Mouse (Mus musculus) urinary bladder, postnatal 14 days (tissue): Measurements from ENCODE around the gene Krt33a.

Experiments
- DNase-seq: peaks from one replicate; pipeline ENCODE4 v3.0.0; 2021; ENCODE audit warnings: low spot score

Krt33a gene

GRCm38 (mm10) chr11:100016112-100016511 lies at the start of gene Krt33a:
TSS of gene Krt33a (minus strand) at chr11:100016212.
- no peak for DNase-seq

GRCm38 (mm10) chr11:100058875-100059274 lies 42.9 kb upstream of the Krt33a start:
- DNase-seq, result no peak

- DNase-seq, result peak; percentile 23
Observed at GRCm38 (mm10) chr11:100055686-100056655, 40.0 kb upstream of the Krt33a start.

GRCm38 (mm10) chr11:100050451-100050850 lies 34.4 kb upstream of the Krt33a start, which contains the start of gene Krt31:
TSS of gene Krt31 (minus strand) at chr11:100050551.
- DNase-seq, result no peak

GRCm38 (mm10) chr11:100047193-100047592 lies 31.2 kb upstream of the Krt33a start:
- DNase-seq, result no peak

GRCm38 (mm10) chr11:100046303-100046866 lies 30.4 kb upstream of the Krt33a start:
- no peak for DNase-seq

GRCm38 (mm10) chr11:100041454-100041853 lies 25.4 kb upstream of the Krt33a start, which contains the start of gene Krt34:
TSS of gene Krt34 (minus strand) at chr11:100041554.
- DNase-seq, result no peak

GRCm38 (mm10) chr11:100029768-100030167 lies 13.8 kb upstream of the Krt33a start, which contains the start of gene Krt33b:
TSS of gene Krt33b (minus strand) at chr11:100029868.
- no peak for DNase-seq

- no peak for DNase-seq
Observed at GRCm38 (mm10) chr11:100021438-100021837, 5.4 kb upstream of the Krt33a start.

- no peak for DNase-seq
Observed at GRCm38 (mm10) chr11:100019466-100019865, 3.5 kb upstream of the Krt33a start.

GRCm38 (mm10) chr11:100013691-100014171 lies 2.3 kb downstream of the Krt33a start:
- DNase-seq, result peak; percentile 72

- DNase-seq, result no peak
Observed at GRCm38 (mm10) chr11:100010682-100011081, 5.3 kb downstream of the Krt33a start.

- no peak for DNase-seq
Observed at GRCm38 (mm10) chr11:100008336-100008735, 7.7 kb downstream of the Krt33a start.

- DNase-seq, result no peak
Observed at GRCm38 (mm10) chr11:100006624-100007023, 9.4 kb downstream of the Krt33a start.

GRCm38 (mm10) chr11:100005905-100006304 lies 10.1 kb downstream of the Krt33a start:
- peak; percentile 36 for DNase-seq

GRCm38 (mm10) chr11:100004846-100005245 lies 11.2 kb downstream of the Krt33a start:
- DNase-seq, result peak; percentile 79

- no peak for DNase-seq
Observed at GRCm38 (mm10) chr11:99999091-99999490, 16.9 kb downstream of the Krt33a start.

- DNase-seq, result no peak
Observed at GRCm38 (mm10) chr11:99994384-99994661, 21.7 kb downstream of the Krt33a start.

GRCm38 (mm10) chr11:99993620-99994383 lies 22.2 kb downstream of the Krt33a start, which contains the start of gene Krtap17-1:
TSS of gene Krtap17-1 (minus strand) at chr11:99993994.
- DNase-seq, result no peak

GRCm38 (mm10) chr11:99990571-99990970 lies 25.4 kb downstream of the Krt33a start:
- DNase-seq, result no peak

- no peak for DNase-seq
Observed at GRCm38 (mm10) chr11:99989881-99990405, 26.1 kb downstream of the Krt33a start.

- no peak for DNase-seq
Observed at GRCm38 (mm10) chr11:99988530-99988929, 27.5 kb downstream of the Krt33a start.
